Mouse (Mus musculus) neural tube, embryonic 14.5 days (tissue): ENCODE measurements around the gene Agmo. TPM values are rescaled to one million over a fixed set of nuclear protein-coding genes. Genes with fewer than 3 reads are reported as not detected.

Experiments
- ATAC-seq: fragments of 200-750 bp; cut with Nextera tagmentation; 2 replicates; pipeline ENCODE4 v1.8.0; 2017; ENCODE audit warnings: low read depth, mild to moderate bottlenecking, moderate TSS enrichment, moderate library complexity
- H3K27ac ChIP-seq: fragments of 300-500 bp; sonication (generic); 2 replicates; pipeline ENCODE4 v1.5.1; 2014; ENCODE audit warnings: low read depth, mild to moderate bottlenecking, control low read depth, low read length, moderate library complexity, mixed read lengths
- H3K27me3 ChIP-seq: fragments of 300-500 bp; sonication (generic); 2 replicates; pipeline ENCODE4 v1.6.1; 2014; ENCODE audit warnings: low read length; ENCODE audit not compliant: control insufficient read depth, insufficient read depth
- H3K36me3 ChIP-seq: fragments of 300-500 bp; sonication (generic); 2 replicates; pipeline ENCODE4 v1.6.1; 2014; ENCODE audit warnings: low read length, mixed read lengths; ENCODE audit not compliant: control insufficient read depth, insufficient read depth
- H3K4me1 ChIP-seq: fragments of 300-500 bp; sonication (generic); 2 replicates; pipeline ENCODE4 v1.6.1; 2014; ENCODE audit warnings: low read length; ENCODE audit not compliant: control insufficient read depth, insufficient read depth
- H3K4me2 ChIP-seq: fragments of 300-500 bp; sonication (generic); 2 replicates; pipeline ENCODE4 v1.6.1; 2014; ENCODE audit warnings: mild to moderate bottlenecking, low read depth, low read length, control low read depth
- H3K4me3 ChIP-seq: fragments of 300-500 bp; sonication (generic); 2 replicates; pipeline ENCODE4 v1.5.1; 2014; ENCODE audit warnings: low read depth, low read length, control low read depth, mixed read lengths
- H3K9ac ChIP-seq: fragments of 300-500 bp; sonication (generic); replicated peaks from 2 replicates; pipeline ENCODE4 v1.6.1; 2014; ENCODE audit warnings: low read depth, mild to moderate bottlenecking, control low read depth, low read length, mixed read lengths
- H3K9me3 ChIP-seq: fragments of 300-500 bp; sonication (generic); 2 replicates; pipeline ENCODE4 v1.6.1; 2016; ENCODE audit warnings: low read length; ENCODE audit not compliant: control insufficient read depth
- WGBS: fragments of 180-500 bp; shearing (Covaris S2); extraction: QIAGEN DNeasy Blood & Tissue Kit; methylation state at CpG from one replicate; pipeline ENCODE4 v1.1.7; 2014; 5-methylcytosine and 5-hydroxymethylcytosine counted together
- polyA plus RNA-seq: library from polyadenylated mRNA; unstranded; fragments of >200 nt; fragmentation: Nextera tagmentation; extraction: Ambion mirVana; gene quantifications from 2 replicates; pipeline ENCODE4 v1.2.1, GENCODE M21; 2014

The Agmo gene
- polyA plus RNA-seq, 1 experiment from 2014 or later = 1.9 TPM

GRCm38 (mm10) chr12:37540994-37541393, 299.6 kb downstream of the Agmo start:
- H3K9ac ChIP-seq = no peak overlapping the region

DNA sequence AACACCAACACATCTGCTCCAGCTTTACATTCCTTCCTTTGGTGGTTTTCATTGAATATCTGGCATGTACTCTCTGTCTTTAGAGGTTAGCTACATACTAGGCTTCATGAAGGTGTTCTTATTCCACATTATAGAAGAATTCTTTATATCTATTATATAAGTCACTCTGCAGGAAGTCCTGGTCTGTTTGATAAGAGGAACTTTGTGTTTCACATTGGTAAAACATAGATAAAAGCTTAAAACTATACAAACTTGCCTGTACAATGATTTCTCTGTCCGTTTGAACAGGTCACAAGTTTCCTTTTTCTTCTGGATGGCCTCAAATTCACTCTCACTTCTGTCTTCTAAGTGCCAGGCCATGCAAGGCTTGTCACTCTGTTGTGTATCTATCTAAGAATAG, 316.8 kb downstream of the Agmo start:
- H3K9ac ChIP-seq = no peak overlapping the region
- ATAC-seq = no peak
- no peaks in the 10 kb centered on the region for H3K9me3 ChIP-seq
- H3K27ac ChIP-seq = no peak overlapping the region
- no peak overlapping the region for H3K4me2 ChIP-seq
- no peaks in the 10 kb centered on the region for H3K4me1 ChIP-seq
- 69% methylated on average over 1 of the region's 1 CpGs for WGBS
- no peaks in the 10 kb centered on the region for H3K27me3 ChIP-seq
- H3K4me3 ChIP-seq = no peak overlapping the region
- no peaks in the 10 kb centered on the region for H3K36me3 ChIP-seq

More at GRCm38 (mm10) chr12:37540994-37541393, 299.6 kb downstream of the Agmo start:
- no peaks in the 10 kb centered on the region for H3K36me3 ChIP-seq
- H3K4me3 ChIP-seq = no peak overlapping the region
- H3K27me3 ChIP-seq = no peaks in the 10 kb centered on the region
- WGBS = 61% methylated on average over 1 of the region's 1 CpGs
- H3K4me2 ChIP-seq = no peak overlapping the region
- H3K4me1 ChIP-seq = no peaks in the 10 kb centered on the region
- no peaks in the 10 kb centered on the region for H3K9me3 ChIP-seq
- no peak; the same call in 1 of the 2 replicates for ATAC-seq
- H3K27ac ChIP-seq = no peak overlapping the region

- Histone ChIP-seq H3K4me2 (no peak overlapping the region), H3K27me3 (no peaks in the 10 kb centered on the region), H3K36me3 (no peaks in the 10 kb centered on the region), H3K4me1 (no peaks in the 10 kb centered on the region), H3K4me3 (no peak overlapping the region), H3K9ac (no peak overlapping the region), H3K9me3 (no peaks in the 10 kb centered on the region), H3K27ac (no peak overlapping the region)
- no peak for ATAC-seq
- 74% methylated on average over 5 of the region's 5 CpGs for WGBS
Observed at GRCm38 (mm10) chr12:37565882-37566596, 324.6 kb downstream of the Agmo start.

GRCm38 (mm10) chr12:37571922-37572321, 330.5 kb downstream of the Agmo start:
- Histone ChIP-seq H3K4me1 (no peaks in the 10 kb centered on the region), H3K27me3 (no peaks in the 10 kb centered on the region), H3K4me2 (no peak overlapping the region), H3K9ac (no peak overlapping the region), H3K9me3 (no peaks in the 10 kb centered on the region), H3K4me3 (no peak overlapping the region), H3K36me3 (no peaks in the 10 kb centered on the region), H3K27ac (no peak overlapping the region)
- no peak for ATAC-seq
- 59% methylated on average over 3 of the region's 3 CpGs for WGBS

DNA sequence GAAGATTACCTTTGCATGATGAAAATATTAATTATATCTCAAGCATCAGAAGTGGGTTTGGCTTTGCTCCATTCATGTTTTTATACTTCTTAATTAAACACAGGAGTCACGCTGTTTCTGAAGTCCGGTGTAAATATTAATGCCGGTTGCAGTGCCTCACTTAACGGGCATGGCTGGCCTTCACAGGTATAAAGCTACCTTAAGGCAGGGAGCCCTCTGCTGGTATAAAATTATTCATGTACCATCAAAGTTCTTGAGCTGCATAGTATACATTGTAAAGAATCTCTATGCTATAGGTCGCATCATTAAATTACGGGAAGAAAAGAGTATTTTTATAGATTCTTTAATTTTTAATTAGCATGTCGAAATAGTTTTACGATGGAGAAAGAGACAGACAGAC, 341.3 kb downstream of the Agmo start:
- H3K9me3 ChIP-seq = no peaks in the 10 kb centered on the region
- no peak overlapping the region for H3K4me3 ChIP-seq
- no peaks in the 10 kb centered on the region for H3K27me3 ChIP-seq
- no peaks in the 10 kb centered on the region for H3K4me1 ChIP-seq
- no peak overlapping the region for H3K27ac ChIP-seq
- H3K4me2 ChIP-seq = no peak overlapping the region
- no peaks in the 10 kb centered on the region for H3K36me3 ChIP-seq
- H3K9ac ChIP-seq = no peak overlapping the region
- 71% methylated on average over 8 of the region's 8 CpGs for WGBS
- ATAC-seq = no peak

- Histone ChIP-seq H3K4me3 (no peak overlapping the region), H3K9ac (no peak overlapping the region), H3K36me3 (no peaks in the 10 kb centered on the region), H3K4me2 (no peak overlapping the region), H3K27ac (no peak overlapping the region), H3K27me3 (no peaks in the 10 kb centered on the region), H3K4me1 (no peaks in the 10 kb centered on the region), H3K9me3 (no peaks in the 10 kb centered on the region)
- WGBS = 62% methylated on average over 3 of the region's 3 CpGs
- ATAC-seq = no peak
Observed at GRCm38 (mm10) chr12:37592853-37593252, 351.4 kb downstream of the Agmo start.

DNA sequence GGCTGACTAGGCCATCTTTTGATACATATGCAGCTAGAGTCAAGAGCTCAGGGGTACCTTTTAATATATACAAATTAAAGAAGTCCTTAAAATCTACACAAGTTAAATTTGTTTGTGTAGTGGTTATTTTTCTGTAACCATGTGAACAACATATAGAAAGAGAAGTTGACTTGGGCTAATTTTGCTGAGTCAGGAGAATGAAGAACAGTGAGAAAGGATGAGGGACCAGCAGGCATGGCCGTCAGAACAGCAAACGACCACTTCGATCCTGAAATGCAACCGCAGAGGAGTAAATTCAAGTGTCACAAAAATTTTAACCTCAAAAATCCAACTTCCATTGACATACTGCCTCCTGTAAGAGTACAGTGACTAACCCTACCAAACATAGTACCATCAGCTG, 371.4 kb downstream of the Agmo start:
- WGBS = 97% methylated on average over 4 of the region's 4 CpGs

DNA sequence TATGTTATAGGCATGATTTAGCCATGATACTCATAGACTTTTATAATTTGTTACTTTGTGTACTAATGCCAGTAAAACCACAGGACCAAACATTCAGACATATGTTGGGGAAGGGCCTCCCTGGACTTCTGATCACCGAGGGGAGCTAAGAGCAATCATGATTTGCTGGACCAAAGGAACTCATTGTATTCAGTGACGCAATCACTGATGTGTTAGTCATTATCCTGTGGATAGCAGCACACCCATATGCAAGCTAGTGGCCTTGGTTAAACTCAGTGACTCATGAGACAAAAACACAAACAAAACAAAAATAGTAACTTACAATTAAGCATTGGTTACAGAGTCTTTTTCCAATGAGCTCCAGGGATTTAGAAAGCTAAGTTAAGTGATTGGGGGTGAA, 373.3 kb downstream of the Agmo start:
- H3K27ac ChIP-seq = no peak overlapping the region
- no peaks in the 10 kb centered on the region for H3K27me3 ChIP-seq
- no peaks in the 10 kb centered on the region for H3K36me3 ChIP-seq
- H3K9me3 ChIP-seq = no peaks in the 10 kb centered on the region
- 90% methylated on average over 2 of the region's 2 CpGs for WGBS
- H3K4me2 ChIP-seq = no peak overlapping the region
- H3K9ac ChIP-seq = no peak overlapping the region
- no peaks in the 10 kb centered on the region for H3K4me1 ChIP-seq
- ATAC-seq = no peak
- H3K4me3 ChIP-seq = no peak overlapping the region

More for the DNA sequence above, 371.4 kb downstream of the Agmo start:
- no peak overlapping the region for H3K4me3 ChIP-seq
- ATAC-seq = no peak
- H3K27ac ChIP-seq = no peak overlapping the region
- no peak overlapping the region for H3K4me2 ChIP-seq
- no peaks in the 10 kb centered on the region for H3K9me3 ChIP-seq
- no peak overlapping the region for H3K9ac ChIP-seq
- H3K27me3 ChIP-seq = no peaks in the 10 kb centered on the region
- no peaks in the 10 kb centered on the region for H3K36me3 ChIP-seq
- no peaks in the 10 kb centered on the region for H3K4me1 ChIP-seq

DNA sequence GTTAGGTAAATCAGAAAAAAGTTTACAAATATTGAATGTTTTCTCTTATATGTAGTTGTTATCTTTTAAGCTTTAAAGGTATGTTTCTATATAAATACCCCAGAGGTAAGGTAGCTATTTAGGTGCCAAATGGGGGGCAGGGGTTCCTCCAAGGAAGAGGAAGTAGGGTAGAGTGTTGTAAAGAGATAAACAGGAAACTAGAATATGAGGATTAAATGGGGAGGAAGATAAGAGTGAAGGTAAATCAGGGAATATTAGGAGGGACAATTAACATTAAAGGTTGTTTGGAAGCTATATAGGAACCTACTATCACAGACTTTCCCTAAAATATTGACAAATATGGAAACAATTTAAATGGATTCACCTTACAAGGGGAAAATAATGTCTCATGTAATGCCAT, 382.6 kb downstream of the Agmo start:
- Histone ChIP-seq H3K36me3 (no peaks in the 10 kb centered on the region), H3K4me1 (no peaks in the 10 kb centered on the region), H3K9ac (no peak overlapping the region), H3K27ac (no peak overlapping the region), H3K4me2 (no peak overlapping the region), H3K9me3 (no peaks in the 10 kb centered on the region), H3K27me3 (no peaks in the 10 kb centered on the region), H3K4me3 (no peak overlapping the region)
- ATAC-seq = no peak
